Mouse (Mus musculus) liver, embryonic 14.5 days (tissue): ENCODE measurements at regions not wholly inside any gene's neighbourhood (a gene's known extent, or its start where the extent isn't known, plus 50 kb on each side); places are given as distances from the start of the nearest gene placed in this dataset.
"Not testable (repeated sequence)": the region's sequence is repeated elsewhere in the genome, so short reads cannot be mapped to it uniquely, and the experiment has no call there.

ENCODE experiments used
- ATAC-seq: fragments of 200-750 bp; cut with Nextera tagmentation; 2 replicates; pipeline ENCODE4 v1.8.0; 2017; ENCODE audit warnings: moderate number of reproducible peaks, mild to moderate bottlenecking, moderate library complexity; ENCODE audit not compliant: insufficient read depth
- DNase-seq, 3 experiments: peaks; one replicate each; pipeline ENCODE4 v3.0.0-alpha.2; 2012 to 2013; ENCODE audit warnings: low read depth in 3 of 3, low spot score in 3 of 3
- H3K27ac ChIP-seq: fragments of 300-500 bp; sonication (generic); 2 replicates; pipeline ENCODE4 v1.5.1; 2014; ENCODE audit warnings: moderate library complexity, mild to moderate bottlenecking, control low read depth, inconsistent platforms
- H3K27me3 ChIP-seq: fragments of 300-500 bp; sonication (generic); 2 replicates; pipeline ENCODE4 v1.6.1; 2014; ENCODE audit warnings: mild to moderate bottlenecking, low read length, moderate library complexity; ENCODE audit not compliant: control insufficient read depth, insufficient read depth
- H3K36me3 ChIP-seq: fragments of 300-500 bp; sonication (generic); replicated peaks from 2 replicates; pipeline ENCODE4 v1.6.1; 2014; ENCODE audit warnings: low read depth; ENCODE audit not compliant: control insufficient read depth, insufficient read depth
- H3K4me1 ChIP-seq, 2 experiments: fragments of 200-500 bp in 1 of 2; fragments of 300-500 bp in 1 of 2; sonication (generic) in 1 of 2; replicated peaks; 2 replicates each; pipeline ENCODE4 v1.6.1; 2012 to 2014; ENCODE audit warnings: antibody characterized with exemption in 1 of 2, inconsistent platforms in 1 of 2, low read length in 1 of 2; ENCODE audit not compliant: control insufficient read depth in 2 of 2, insufficient read depth in 2 of 2
- H3K4me2 ChIP-seq: fragments of 300-500 bp; sonication (generic); 2 replicates; pipeline ENCODE4 v1.6.1; 2014; ENCODE audit warnings: low read depth, mild to moderate bottlenecking, control low read depth, moderate library complexity
- H3K4me3 ChIP-seq, 2 experiments: fragments of 200-500 bp in 1 of 2; fragments of 300-500 bp in 1 of 2; sonication (generic) in 1 of 2; 2 replicates each; pipeline ENCODE4 v1.5.1; 2012 to 2014; ENCODE audit warnings: low read depth in 2 of 2, low read length in 2 of 2, mild to moderate bottlenecking in 2 of 2, control low read depth in 1 of 2, inconsistent platforms in 1 of 2, moderate library complexity in 1 of 2; ENCODE audit not compliant: insufficient read depth in 1 of 2
- H3K9ac ChIP-seq: fragments of 300-500 bp; sonication (generic); replicated peaks from 2 replicates; pipeline ENCODE4 v1.6.1; 2014; ENCODE audit warnings: mild to moderate bottlenecking, control low read depth, moderate library complexity
- H3K9me3 ChIP-seq: fragments of 300-500 bp; sonication (generic); 2 replicates; pipeline ENCODE4 v1.6.1; 2016; ENCODE audit warnings: low read length, mixed read lengths; ENCODE audit not compliant: control insufficient read depth
- CTCF ChIP-seq: IDR thresholded peaks from 2 replicates; pipeline ENCODE4 v1.5.1; 2016; ENCODE audit warnings: antibody characterized with exemption, low read depth, control low read depth
- WGBS: fragments of 180-500 bp; shearing (Covaris S2); extraction: QIAGEN DNeasy Blood & Tissue Kit; methylation state at CpG from one replicate; pipeline ENCODE4 v1.1.7; 2014; ENCODE audit not compliant: insufficient replicate concordance; 5-methylcytosine and 5-hydroxymethylcytosine counted together

DNA sequence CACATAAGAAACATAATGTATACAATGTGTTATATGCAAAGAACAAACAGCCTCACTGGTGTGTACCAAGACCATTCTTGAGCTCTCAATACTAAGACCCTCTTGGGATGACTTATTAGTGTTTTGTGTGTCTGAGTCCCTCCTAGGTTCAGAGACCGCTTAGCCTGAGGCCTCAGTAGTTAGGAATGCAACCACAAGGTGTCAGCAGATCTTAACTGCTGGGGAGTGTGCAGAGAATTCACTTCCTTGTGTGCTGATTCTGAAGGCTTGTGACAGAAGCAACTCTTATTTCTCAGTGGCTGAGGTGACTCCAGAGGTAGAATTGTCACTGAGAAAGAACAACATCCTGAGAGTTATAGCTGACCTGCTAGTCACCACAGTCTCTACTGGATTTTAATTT is 550.3 kb downstream of the Dad1 start:
- H3K9ac ChIP-seq, H3K27ac ChIP-seq, DNase-seq, H3K36me3 ChIP-seq, H3K27me3 ChIP-seq, ATAC-seq, H3K4me3 ChIP-seq, H3K4me1 ChIP-seq, H3K9me3 ChIP-seq, H3K4me2 ChIP-seq: not testable (repeated sequence)
- WGBS = 4% methylated on average over 1 of the region's 1 CpGs
- peak; percentile 17; the same call in 1 of the 2 replicates for TF ChIP-seq CTCF

- H3K9me3 ChIP-seq, H3K27ac ChIP-seq, H3K4me3 ChIP-seq, H3K36me3 ChIP-seq, DNase-seq, H3K4me2 ChIP-seq, H3K27me3 ChIP-seq, H3K9ac ChIP-seq, ATAC-seq, H3K4me1 ChIP-seq: not testable (repeated sequence)
- WGBS = 45% methylated on average over 4 of the region's 4 CpGs
Observed at GRCm38 (mm10) chr14:53684100-53684499, 569.8 kb downstream of the Dad1 start.

- not testable (repeated sequence) for H3K36me3 ChIP-seq, ATAC-seq
Observed at GRCm38 (mm10) chr14:53683361-53684015, 570.4 kb downstream of the Dad1 start.

DNA sequence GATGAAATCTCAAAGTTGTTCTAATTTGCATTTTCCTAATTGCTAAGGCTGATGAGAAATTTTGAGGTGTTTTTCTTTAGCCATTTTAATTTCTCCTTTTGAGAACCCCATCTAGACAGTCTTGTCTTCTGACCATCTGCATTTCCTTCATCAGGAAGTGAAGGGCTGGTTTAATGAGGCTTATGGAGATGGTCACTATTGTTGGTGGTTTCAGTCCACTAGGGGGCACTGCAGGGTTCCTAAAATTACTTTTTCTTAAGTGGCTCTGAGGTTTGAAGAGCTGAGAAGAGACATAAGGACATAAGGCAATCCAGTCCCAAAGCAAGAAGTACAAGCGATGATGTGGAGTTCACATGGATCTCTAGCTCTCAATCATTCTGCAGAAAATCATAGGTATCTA is 571.2 kb downstream of the Dad1 start:
- H3K4me1 ChIP-seq, H3K36me3 ChIP-seq, ATAC-seq, H3K4me3 ChIP-seq, H3K27me3 ChIP-seq, H3K9me3 ChIP-seq, H3K4me2 ChIP-seq, H3K27ac ChIP-seq, DNase-seq, H3K9ac ChIP-seq: not testable (repeated sequence)
- WGBS = 65% methylated on average over 1 of the region's 1 CpGs

More at GRCm38 (mm10) chr14:53683361-53684015, 570.4 kb downstream of the Dad1 start:
- H3K4me3 ChIP-seq, H3K27me3 ChIP-seq, H3K27ac ChIP-seq, H3K9me3 ChIP-seq, H3K4me1 ChIP-seq, H3K4me2 ChIP-seq, DNase-seq, H3K9ac ChIP-seq: not testable (repeated sequence)
- WGBS = 49% methylated on average over 9 of the region's 9 CpGs

DNA sequence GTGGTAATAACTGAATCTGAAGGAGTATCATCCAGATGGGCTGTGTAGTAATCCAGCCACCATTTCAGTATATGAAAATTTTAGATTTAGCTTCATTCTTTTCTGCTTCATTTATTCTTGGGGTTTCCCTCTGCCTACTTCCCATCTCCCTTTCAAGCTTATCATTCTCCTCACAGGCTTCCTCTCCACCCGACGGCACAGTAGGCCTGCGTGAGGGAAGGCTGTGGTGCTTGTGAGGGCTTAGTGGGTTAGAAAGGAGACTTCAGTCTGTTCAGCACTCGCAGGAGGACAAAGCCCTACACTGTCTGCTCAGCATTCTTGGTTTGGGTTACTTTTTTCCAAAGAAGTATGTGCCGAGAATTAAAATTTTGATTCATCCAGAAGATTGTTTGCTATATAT is 572.6 kb downstream of the Dad1 start:
- H3K4me3 ChIP-seq, DNase-seq, H3K36me3 ChIP-seq, ATAC-seq, H3K9me3 ChIP-seq, H3K4me2 ChIP-seq, H3K4me1 ChIP-seq, H3K27ac ChIP-seq, H3K27me3 ChIP-seq, H3K9ac ChIP-seq: not testable (repeated sequence)
- 8% methylated on average over 5 of the region's 5 CpGs for WGBS

GRCm38 (mm10) chr14:53665681-53666080 is 588.2 kb downstream of the Dad1 start:
- H3K27ac ChIP-seq, DNase-seq, H3K27me3 ChIP-seq, H3K4me2 ChIP-seq, H3K9ac ChIP-seq, H3K4me3 ChIP-seq, H3K9me3 ChIP-seq, H3K36me3 ChIP-seq, H3K4me1 ChIP-seq, ATAC-seq: not testable (repeated sequence)
- TF ChIP-seq CTCF = peak; percentile 77
- WGBS = 5% methylated on average over 2 of the region's 2 CpGs

GRCm38 (mm10) chr14:53662700-53663355 is 591.1 kb downstream of the Dad1 start:
- not testable (repeated sequence) for H3K36me3 ChIP-seq, H3K9me3 ChIP-seq, H3K4me1 ChIP-seq, H3K27me3 ChIP-seq, H3K9ac ChIP-seq, ATAC-seq, H3K27ac ChIP-seq, H3K4me2 ChIP-seq, H3K4me3 ChIP-seq, DNase-seq
- 41% methylated on average over 7 of the region's 9 CpGs for WGBS

DNA sequence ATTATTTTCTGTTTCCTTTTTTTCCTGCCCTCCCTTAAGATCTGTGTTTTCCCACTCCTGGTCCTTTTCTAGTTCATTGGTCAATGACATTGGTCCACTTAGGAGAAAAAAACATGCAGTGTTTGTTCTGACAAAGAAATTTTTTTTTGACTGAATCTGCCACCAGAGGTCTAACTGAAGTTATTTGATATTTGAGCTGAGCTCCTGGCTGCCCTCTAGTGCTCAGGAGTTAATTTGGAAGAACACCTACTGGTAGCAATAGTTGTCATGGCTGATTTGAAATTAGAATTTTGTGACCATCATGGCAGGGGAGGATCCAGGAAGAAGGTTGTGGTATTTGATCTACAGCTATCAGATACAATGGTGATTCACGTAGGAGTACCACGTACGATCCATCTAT is 599.2 kb downstream of the Dad1 start:
- not testable (repeated sequence) for H3K4me3 ChIP-seq, H3K27me3 ChIP-seq, H3K4me2 ChIP-seq, ATAC-seq, H3K4me1 ChIP-seq, H3K9me3 ChIP-seq, H3K9ac ChIP-seq, H3K36me3 ChIP-seq, DNase-seq, H3K27ac ChIP-seq
- WGBS = 68% methylated on average over 3 of the region's 3 CpGs
